Mouse (Mus musculus) kidney, adult 2 months (tissue): ENCODE measurements at regions not wholly inside any gene's neighbourhood (a gene's known extent, or its start where the extent isn't known, plus 50 kb on each side); places are given as distances from the start of the nearest gene placed in this dataset.

ENCODE experiments used
- DNase-seq: peaks from one replicate; pipeline ENCODE4 v3.0.0; 2021
- H3K27ac ChIP-seq: fragments of 200-500 bp; 2 replicates; pipeline ENCODE4 v1.5.1; 2012; ENCODE audit warnings: low read depth, low read length, control low read depth, inconsistent platforms; ENCODE audit not compliant: insufficient read depth
- H3K27me3 ChIP-seq: fragments of 200-500 bp; replicated peaks from 2 replicates; pipeline ENCODE4 v1.6.1; 2012; ENCODE audit warnings: mild to moderate bottlenecking, moderate library complexity, low read length, inconsistent platforms; ENCODE audit not compliant: control insufficient read depth, insufficient read depth
- H3K36me3 ChIP-seq: fragments of 200-500 bp; 2 replicates; pipeline ENCODE4 v1.6.1; 2012; ENCODE audit warnings: mild to moderate bottlenecking, moderate library complexity, low read length, inconsistent platforms; ENCODE audit not compliant: control insufficient read depth, insufficient read depth
- H3K4me1 ChIP-seq: fragments of 200-500 bp; 2 replicates; pipeline ENCODE4 v1.6.1; 2011; ENCODE audit warnings: low read length; ENCODE audit not compliant: control insufficient read depth, insufficient read depth
- H3K4me3 ChIP-seq: fragments of 200-500 bp; 2 replicates; pipeline ENCODE4 v1.5.1; 2011; ENCODE audit warnings: mild to moderate bottlenecking, low read depth, low read length, control low read depth; ENCODE audit not compliant: insufficient read depth
- CTCF ChIP-seq: fragments of 200-500 bp; conservative IDR thresholded peaks from 2 replicates; pipeline ENCODE4 v1.5.1; 2011; ENCODE audit warnings: low read depth, mild to moderate bottlenecking, control low read depth, low read length, moderate library complexity, mixed read lengths; ENCODE audit not compliant: insufficient read depth, insufficient read length
- POLR2A ChIP-seq: fragments of 200-500 bp; IDR thresholded peaks from one replicate; pipeline ENCODE4 v1.6.1; 2011; ENCODE audit warnings: low read depth, low read length, control low read depth
- WGBS: fragments of 180-500 bp; shearing (Covaris S2); methylation state at CpG from one replicate; pipeline ENCODE4 v1.1.7; 2018; 5-methylcytosine and 5-hydroxymethylcytosine counted together

GRCm38 (mm10) chr2:159816344-159816743 is 517.6 kb downstream of the Gm826 start:
- 94% methylated on average over 8 of the region's 8 CpGs for WGBS
- Histone ChIP-seq H3K4me1 (no peaks in the 10 kb centered on the region), H3K27ac (no peak overlapping the region), H3K36me3 (no peaks in the 10 kb centered on the region), H3K4me3 (no peak overlapping the region), H3K27me3 (no peaks in the 10 kb centered on the region)
- DNase-seq: no peak
- TF ChIP-seq POLR2A (no peak), CTCF (no peak)
